Mouse (Mus musculus) adrenal gland, adult 8-10 months (tissue): ENCODE data around the gene Amy2a3. TPM values are rescaled to one million over a fixed set of nuclear protein-coding genes. Genes with fewer than 3 reads are reported as not detected.
"Not testable (repeated sequence)": the region's sequence is repeated elsewhere in the genome, so short reads cannot be mapped to it uniquely, and the experiment has no call there.

Source experiments
- DNase-seq: peaks from one replicate; pipeline ENCODE4 v3.0.0; 2022
- total RNA-seq, 4 experiments: library from RNA; stranded (reverse); gene quantifications; 2 replicates each; pipeline ENCODE4 v1.2.4; 2022

Amy2a3 gene
- total RNA-seq: not detected

- not testable (repeated sequence) for DNase-seq
These were observed at the start of gene Amy2a3 for GRCm38 (mm10) chr3:113323952-113324351. Amy2a3 (minus strand) TSS chr3:113324052.

- DNase-seq: not testable (repeated sequence)
These were observed 32.7 kb upstream of the Amy2a3 start, which contains the start of gene Amy2a2 for GRCm38 (mm10) chr3:113356558-113356957. Amy2a2 (minus strand) TSS chr3:113356658.

- not testable (repeated sequence) for DNase-seq
These were observed 21.6 kb upstream of the Amy2a3 start for GRCm38 (mm10) chr3:113345484-113345883.

- not testable (repeated sequence) for DNase-seq
These were observed 10.9 kb downstream of the Amy2a3 start for GRCm38 (mm10) chr3:113312937-113313336.

GRCm38 (mm10) chr3:113291349-113291748, 32.5 kb downstream of the Amy2a3 start, which contains the start of gene Amy2a4:
Amy2a4 (minus strand) TSS chr3:113291449.
- DNase-seq: not testable (repeated sequence)

GRCm38 (mm10) chr3:113280285-113280684, 43.6 kb downstream of the Amy2a3 start:
- not testable (repeated sequence) for DNase-seq

GRCm38 (mm10) chr3:113279586-113279985, 44.3 kb downstream of the Amy2a3 start:
- DNase-seq: not testable (repeated sequence)

Other genes starting within 250 kb of the Amy2a3 start
- under 1 TPM in 3 of 4 experiments, not detected in 1; 0.08 to 0.14 (median 0.09) TPM for gene Amy2a5, start 65.2 kb downstream of the Amy2a3 start, total RNA-seq
- gene Amy2a4, start 32.6 kb downstream of the Amy2a3 start, total RNA-seq: not detected
- not detected for gene Amy2a2, start 32.6 kb upstream of the Amy2a3 start, total RNA-seq
- not detected for gene Amy2a1, start 208.4 kb upstream of the Amy2a3 start, total RNA-seq